Mouse (Mus musculus): Measurements from ENCODE around the gene Aaed1.
A peak's percentile ranks its signal among the peaks of the same experiment; 100 is the strongest.

The Aaed1 gene

DNA sequence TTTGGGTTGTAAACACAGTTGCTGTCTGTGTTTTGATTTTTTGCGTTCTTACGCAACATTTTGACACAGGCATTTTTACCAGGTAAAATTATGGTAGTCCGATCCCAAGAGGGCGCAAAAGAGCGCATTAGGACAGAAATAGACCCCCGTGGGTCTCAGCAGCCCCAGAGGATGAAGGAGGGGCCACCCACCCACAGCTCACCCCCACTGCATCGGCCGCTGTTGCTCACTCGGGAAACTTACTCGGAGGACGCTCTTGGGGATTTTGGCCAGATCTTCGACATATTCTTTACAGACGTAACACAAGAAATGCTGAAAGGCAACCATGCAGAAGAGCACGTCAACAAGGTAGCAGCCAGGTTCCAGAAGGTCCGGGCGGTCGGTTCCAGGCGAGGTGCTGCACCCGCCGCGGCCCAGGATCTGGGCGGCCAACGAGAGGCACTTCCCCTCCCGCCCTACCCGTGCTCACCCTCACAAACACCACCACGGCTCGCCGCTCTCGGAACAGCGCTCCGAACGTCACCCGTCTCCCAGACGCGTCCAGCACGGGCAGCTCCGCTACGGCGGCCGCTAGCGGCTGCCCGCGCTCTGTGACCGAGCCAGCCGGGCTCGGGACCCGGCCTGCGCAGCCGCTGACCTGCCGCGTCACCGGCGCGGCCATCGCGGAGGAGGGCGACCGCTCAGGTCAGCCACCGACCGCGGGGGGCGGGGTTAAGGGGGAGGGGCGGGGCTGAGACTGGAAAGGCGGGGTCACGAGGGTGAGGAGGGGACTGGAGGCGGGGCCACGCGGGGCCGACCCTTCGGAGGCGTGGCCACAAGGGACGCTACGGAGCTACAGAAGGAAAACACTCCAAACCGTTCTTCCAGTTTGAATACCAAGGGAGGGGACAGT is at the start of gene Aaed1:
Gene Aaed1 (minus strand): TSS at position 687 of the 892 bp plus-strand sequence.
- Histone ChIP-seq H3K36me3 (ENCODE audit: control insufficient read depth, insufficient read depth, low read length, poor library complexity, severe bottlenecking) (no peaks in the 10 kb centered on the region), H3K27me3 (ENCODE audit: control insufficient read depth, insufficient read depth, low read length, poor library complexity, severe bottlenecking) (no peaks in the 10 kb centered on the region)
- DNase-seq (ENCODE audit: low read depth, low spot score) = peak; percentile 86

DNA sequence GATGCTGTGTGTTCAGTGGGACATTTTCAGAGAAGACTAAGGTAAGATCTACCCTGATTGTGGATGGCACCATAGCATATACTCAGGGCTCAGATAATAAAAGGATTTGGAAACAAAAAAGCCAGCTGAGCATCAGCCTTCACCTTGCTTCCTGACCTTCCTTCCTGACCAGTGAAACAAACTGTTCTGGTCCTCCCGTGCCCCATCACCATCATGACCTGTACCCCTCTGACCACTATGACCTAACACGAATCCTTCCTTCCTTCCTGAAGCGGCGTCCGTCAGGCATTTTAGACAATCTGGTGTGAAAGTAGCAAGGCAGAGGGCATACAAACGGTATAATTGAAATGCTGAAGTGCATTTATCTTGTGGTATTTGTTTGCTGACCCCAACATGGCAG is 49.6 kb upstream of the Aaed1 start:
- no peaks in the 10 kb centered on the region for H3K27me3 ChIP-seq (ENCODE audit: control insufficient read depth, insufficient read depth, low read length, poor library complexity, severe bottlenecking)
- no peak for DNase-seq (ENCODE audit: low read depth, low spot score)

DNA sequence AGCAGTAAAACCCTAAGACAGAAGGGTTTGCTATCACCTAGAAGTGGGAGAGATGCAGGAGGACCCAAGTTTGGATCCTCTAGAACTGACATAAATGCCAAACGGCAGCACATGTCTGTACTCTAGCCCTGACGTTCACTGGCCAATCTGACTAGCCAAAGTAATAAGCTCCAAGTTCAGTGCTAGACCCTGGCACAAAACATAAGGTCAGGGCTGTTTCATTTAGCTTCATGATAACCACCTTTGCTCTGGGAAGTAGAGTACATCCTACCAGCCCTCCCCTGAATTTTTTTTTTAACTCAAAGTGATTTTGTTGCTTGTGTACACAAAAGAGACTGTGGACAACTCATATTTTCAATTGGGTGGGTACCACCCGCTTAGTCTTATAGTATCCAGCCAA is 48.5 kb upstream of the Aaed1 start:
- no peaks in the 10 kb centered on the region; the same call in 1 of the 2 replicates for H3K36me3 ChIP-seq (ENCODE audit: control insufficient read depth, insufficient read depth, low read length, poor library complexity, severe bottlenecking)
- H3K27me3 ChIP-seq (ENCODE audit: control insufficient read depth, insufficient read depth, low read length, poor library complexity, severe bottlenecking) = no peaks in the 10 kb centered on the region
- DNase-seq (ENCODE audit: low read depth, low spot score) = no peak

More for the DNA sequence above, 49.6 kb upstream of the Aaed1 start:
- H3K36me3 ChIP-seq (ENCODE audit: control insufficient read depth, insufficient read depth, low read length, poor library complexity, severe bottlenecking) = no peaks in the 10 kb centered on the region; the same call in 1 of the 2 replicates

DNA sequence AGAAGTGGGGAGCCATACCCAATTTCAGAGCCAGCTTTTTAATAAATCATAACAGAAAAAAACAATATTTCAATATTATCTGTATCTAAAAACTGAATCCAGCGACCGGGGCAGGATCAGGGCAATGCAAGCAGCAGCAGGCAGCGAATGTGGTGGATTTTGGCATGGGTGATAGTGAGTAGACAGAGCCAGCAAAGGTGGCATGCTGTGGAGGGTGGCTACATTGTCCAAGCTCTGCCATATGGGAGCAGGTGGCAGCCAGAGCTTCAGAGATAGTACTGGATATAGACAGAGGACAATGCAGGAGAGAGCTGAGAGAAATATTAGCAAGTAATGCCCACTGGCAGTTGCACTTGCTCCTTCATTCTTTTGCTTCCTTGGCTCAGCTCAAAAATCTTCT is 47.2 kb upstream of the Aaed1 start:
- Histone ChIP-seq H3K27me3 (ENCODE audit: control insufficient read depth, insufficient read depth, low read length, poor library complexity, severe bottlenecking) (no peaks in the 10 kb centered on the region), H3K36me3 (ENCODE audit: control insufficient read depth, insufficient read depth, low read length, poor library complexity, severe bottlenecking) (no peaks in the 10 kb centered on the region; the same call in 1 of the 2 replicates)
- DNase-seq (ENCODE audit: low read depth, low spot score) = no peak

DNA sequence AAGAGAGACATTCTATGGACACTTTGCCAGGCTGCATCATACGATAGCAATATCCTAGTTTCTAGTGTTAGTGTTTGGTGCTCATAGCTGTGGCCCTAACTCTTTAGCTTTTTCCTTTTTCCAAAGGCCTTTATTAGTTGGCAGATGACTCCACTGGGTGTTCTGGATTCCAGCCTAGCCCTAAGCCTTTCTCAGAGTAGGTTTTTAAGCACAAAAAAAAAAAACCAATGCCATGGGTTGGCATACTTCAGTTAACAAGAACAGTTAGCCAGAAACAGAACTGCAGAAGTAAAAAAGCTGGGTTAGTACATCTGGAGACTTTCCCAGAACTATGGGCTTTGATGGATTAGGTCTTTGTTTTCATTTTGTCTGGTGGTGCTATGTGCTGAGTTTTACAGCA is 46.0 kb upstream of the Aaed1 start:
- no peaks in the 10 kb centered on the region for H3K36me3 ChIP-seq (ENCODE audit: control insufficient read depth, insufficient read depth, low read length, poor library complexity, severe bottlenecking)
- no peaks in the 10 kb centered on the region for H3K27me3 ChIP-seq (ENCODE audit: control insufficient read depth, insufficient read depth, low read length, poor library complexity, severe bottlenecking)
- DNase-seq (ENCODE audit: low read depth, low spot score) = no peak

DNA sequence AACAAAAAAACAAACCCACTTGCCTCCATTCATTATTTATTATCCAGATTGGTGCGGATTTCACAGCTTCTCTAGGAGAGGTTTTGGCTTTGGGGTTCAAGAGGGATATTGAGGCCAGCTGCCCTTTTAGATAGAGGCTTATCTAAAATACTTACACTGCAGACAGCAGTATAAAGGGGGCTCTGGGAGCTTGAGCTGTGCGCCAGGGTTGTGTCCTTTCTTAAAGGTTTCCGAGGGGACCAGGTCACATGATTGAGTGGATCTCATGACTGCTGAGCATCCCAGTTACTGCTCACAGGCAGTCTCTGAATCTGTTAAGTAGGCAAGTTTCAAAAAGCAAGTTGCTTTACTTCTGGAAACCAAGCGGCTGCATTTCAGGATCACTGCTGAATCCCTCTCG is 44.9 kb upstream of the Aaed1 start:
- Histone ChIP-seq H3K36me3 (ENCODE audit: control insufficient read depth, insufficient read depth, low read length, poor library complexity, severe bottlenecking) (no peaks in the 10 kb centered on the region), H3K27me3 (ENCODE audit: control insufficient read depth, insufficient read depth, low read length, poor library complexity, severe bottlenecking) (no peaks in the 10 kb centered on the region)
- DNase-seq (ENCODE audit: low read depth, low spot score) = no peak

DNA sequence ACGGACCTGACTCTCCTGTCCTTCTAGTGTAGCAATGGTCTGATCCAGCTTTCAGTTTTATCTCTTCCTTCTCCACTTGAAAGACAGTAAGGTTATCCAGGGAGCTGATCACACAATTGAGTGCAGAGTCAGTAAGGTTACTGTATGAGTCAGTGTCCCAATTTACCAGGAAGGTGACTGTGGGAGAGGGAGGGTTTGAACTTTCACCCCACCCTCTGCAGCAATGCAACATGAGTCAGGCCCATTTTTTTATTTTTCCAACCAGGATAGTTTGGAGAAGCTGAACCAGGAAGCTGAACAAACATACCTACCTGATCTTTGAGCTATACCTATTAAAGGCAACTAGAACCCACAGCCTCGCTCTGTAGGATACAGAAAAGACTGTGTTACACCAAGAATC is 37.0 kb upstream of the Aaed1 start:
- Histone ChIP-seq H3K27me3 (ENCODE audit: control insufficient read depth, insufficient read depth, low read length, poor library complexity, severe bottlenecking) (no peaks in the 10 kb centered on the region), H3K36me3 (ENCODE audit: control insufficient read depth, insufficient read depth, low read length, poor library complexity, severe bottlenecking) (no peaks in the 10 kb centered on the region)
- DNase-seq (ENCODE audit: low read depth, low spot score) = no peak

DNA sequence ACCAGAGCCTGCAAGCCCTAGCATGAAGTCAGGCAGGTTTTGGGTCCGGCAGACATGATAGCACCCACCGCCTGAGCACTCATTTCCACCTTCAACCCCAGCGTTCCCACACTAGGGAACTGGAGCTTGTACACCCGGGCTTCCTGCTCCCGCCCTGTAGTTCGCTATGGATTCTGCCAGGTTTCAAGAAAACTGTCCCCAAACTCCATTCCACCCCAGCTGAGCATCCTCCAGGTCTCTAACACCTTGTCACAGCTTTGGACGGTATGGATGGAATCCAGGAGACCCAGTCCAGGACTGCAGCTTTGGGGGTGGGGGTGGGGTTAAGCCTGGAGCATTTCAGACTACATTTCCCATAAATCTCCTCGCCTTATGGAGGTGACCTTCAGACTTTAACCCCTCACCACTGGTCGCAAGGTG is 31.6 kb upstream of the Aaed1 start:
- Histone ChIP-seq H3K36me3 (ENCODE audit: control insufficient read depth, insufficient read depth, low read length, poor library complexity, severe bottlenecking) (no peaks in the 10 kb centered on the region), H3K27me3 (ENCODE audit: control insufficient read depth, insufficient read depth, low read length, poor library complexity, severe bottlenecking) (no peaks in the 10 kb centered on the region)
- no peak for DNase-seq (ENCODE audit: low read depth, low spot score)

DNA sequence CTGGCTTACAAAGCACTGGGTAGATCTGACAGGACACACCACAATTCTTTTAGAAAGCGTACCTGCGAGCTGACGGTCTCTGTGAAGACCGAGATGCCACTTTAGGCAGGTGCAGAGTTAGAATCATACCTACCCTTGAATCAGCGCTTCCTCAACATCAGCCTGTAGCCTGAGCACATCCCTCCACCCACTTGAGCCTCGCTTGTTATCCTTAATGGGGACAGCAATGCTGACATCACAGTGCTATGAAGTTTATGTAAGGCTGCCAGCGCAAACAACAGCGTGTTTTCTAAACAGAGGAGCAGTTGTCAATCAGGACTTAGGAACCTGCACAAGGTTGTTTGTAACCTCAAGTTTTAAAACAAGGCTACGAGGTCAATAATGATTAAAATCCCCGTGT is 31.1 kb upstream of the Aaed1 start:
- DNase-seq (ENCODE audit: low read depth, low spot score) = no peak
- Histone ChIP-seq H3K27me3 (ENCODE audit: control insufficient read depth, insufficient read depth, low read length, poor library complexity, severe bottlenecking) (no peaks in the 10 kb centered on the region), H3K36me3 (ENCODE audit: control insufficient read depth, insufficient read depth, low read length, poor library complexity, severe bottlenecking) (no peaks in the 10 kb centered on the region)

DNA sequence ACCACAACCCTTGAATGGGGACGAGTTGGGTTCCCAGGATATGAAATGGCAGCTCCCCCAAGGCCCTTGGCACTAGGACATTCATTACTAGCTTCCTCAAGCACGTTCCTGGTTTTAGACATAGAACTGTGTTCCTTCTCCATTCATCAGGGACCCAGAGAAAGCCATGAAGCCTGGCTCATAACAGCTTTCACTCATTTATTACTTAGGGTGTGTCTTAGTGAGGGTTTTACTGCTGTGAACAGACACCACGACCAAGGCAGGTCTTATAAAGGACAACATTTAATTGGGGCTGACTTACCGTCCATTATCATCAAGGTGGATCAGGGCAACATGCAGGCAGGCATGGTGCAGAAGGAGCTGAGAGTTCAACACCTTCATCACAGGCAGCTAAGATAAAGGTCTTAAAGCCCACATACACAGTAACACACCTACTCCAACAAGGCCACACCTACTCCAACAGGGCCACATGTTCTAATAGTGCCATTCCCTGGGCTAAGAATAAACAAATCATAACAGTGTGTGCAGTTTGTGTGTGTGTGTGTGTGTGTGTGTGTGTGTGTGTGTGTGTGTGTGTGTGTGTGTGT is 23.1 kb upstream of the Aaed1 start:
- no peak for DNase-seq (ENCODE audit: low read depth, low spot score)
- H3K36me3 ChIP-seq (ENCODE audit: control insufficient read depth, insufficient read depth, low read length, poor library complexity, severe bottlenecking) = no peaks in the 10 kb centered on the region
- no peaks in the 10 kb centered on the region for H3K27me3 ChIP-seq (ENCODE audit: control insufficient read depth, insufficient read depth, low read length, poor library complexity, severe bottlenecking)

DNA sequence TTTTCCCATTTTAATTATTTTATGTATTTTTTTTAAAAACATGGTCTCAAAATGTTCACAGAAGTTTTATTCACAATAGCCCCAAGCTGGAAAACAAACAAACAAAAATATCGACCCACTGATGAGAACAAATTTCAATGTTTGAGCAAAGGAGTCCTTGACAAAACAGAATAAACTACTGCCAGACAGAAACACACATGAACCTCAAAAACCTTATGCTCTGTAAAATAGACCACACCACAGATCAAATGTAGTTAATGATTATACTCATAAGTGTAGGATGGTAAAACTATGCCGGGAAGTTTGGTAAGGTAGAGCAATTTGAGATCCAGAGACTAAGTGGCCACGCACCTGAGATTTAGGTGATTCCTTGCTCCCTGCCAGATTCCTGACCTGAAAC is 20.6 kb upstream of the Aaed1 start:
- H3K36me3 ChIP-seq (ENCODE audit: control insufficient read depth, insufficient read depth, low read length, poor library complexity, severe bottlenecking) = no peaks in the 10 kb centered on the region
- no peak for DNase-seq (ENCODE audit: low read depth, low spot score)

DNA sequence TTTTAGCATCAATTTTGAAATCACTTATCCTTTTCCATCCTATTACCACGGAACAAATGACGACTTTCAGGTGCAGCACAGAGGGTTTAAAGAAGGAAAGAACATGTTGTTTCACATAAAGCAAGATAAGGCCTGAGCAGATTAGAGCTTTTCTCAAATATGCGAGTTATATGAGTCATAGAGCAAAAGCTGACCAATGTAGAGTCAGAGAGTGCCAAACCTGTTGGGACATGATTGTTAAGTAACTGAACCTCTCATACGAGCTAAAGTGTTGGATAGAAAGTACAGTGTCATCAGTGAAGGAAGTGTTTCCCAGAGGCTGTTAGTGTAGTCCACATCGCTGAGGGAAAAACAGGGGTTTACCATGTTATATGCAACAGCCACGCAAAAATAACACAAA is 19.8 kb upstream of the Aaed1 start:
- DNase-seq (ENCODE audit: low read depth, low spot score) = no peak
- H3K36me3 ChIP-seq (ENCODE audit: control insufficient read depth, insufficient read depth, low read length, poor library complexity, severe bottlenecking) = no peaks in the 10 kb centered on the region
- H3K27me3 ChIP-seq (ENCODE audit: control insufficient read depth, insufficient read depth, low read length, poor library complexity, severe bottlenecking) = no peaks in the 10 kb centered on the region; the same call in 1 of the 2 replicates

More for the DNA sequence above, 20.6 kb upstream of the Aaed1 start:
- no peaks in the 10 kb centered on the region for H3K27me3 ChIP-seq (ENCODE audit: control insufficient read depth, insufficient read depth, low read length, poor library complexity, severe bottlenecking)

DNA sequence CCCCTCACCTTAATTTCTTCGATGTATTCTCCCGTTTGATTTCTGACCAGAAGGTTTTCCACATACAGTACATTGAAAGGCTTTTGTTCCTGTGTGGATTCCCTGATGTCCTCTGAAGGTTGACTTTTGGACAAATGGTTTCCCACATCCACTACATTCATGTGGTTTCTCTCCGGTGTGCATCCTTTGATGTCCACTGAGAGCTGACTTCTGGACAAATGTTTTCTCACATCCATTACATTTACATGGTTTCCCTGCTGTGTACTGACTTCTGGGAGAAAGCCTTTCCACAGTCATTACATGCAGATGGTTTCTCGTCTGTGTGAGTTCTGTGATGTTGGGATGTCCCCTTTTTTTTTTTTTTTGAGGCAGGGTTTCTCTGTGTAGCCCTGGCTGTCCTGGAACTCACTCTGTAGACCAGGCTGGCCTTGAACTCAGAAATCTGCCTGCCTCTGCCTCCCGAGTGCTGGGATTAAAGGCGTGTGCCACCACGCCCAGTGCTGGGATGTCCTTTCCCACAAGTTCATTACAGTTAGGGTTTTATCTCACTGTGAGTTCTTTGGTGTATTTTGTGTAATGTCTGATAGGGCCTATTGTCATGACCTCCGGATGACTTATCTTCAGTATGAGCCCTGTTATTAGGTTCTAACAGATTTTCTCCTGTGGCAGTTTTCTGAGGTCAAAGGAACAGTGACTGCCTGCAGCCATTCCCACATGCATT is 10.2 kb upstream of the Aaed1 start:
- Histone ChIP-seq H3K36me3 (ENCODE audit: control insufficient read depth, insufficient read depth, low read length, poor library complexity, severe bottlenecking) (no peaks in the 10 kb centered on the region), H3K27me3 (ENCODE audit: control insufficient read depth, insufficient read depth, low read length, poor library complexity, severe bottlenecking) (no peaks in the 10 kb centered on the region; the same call in 1 of the 2 replicates)
- DNase-seq (ENCODE audit: low read depth, low spot score) = no peak

DNA sequence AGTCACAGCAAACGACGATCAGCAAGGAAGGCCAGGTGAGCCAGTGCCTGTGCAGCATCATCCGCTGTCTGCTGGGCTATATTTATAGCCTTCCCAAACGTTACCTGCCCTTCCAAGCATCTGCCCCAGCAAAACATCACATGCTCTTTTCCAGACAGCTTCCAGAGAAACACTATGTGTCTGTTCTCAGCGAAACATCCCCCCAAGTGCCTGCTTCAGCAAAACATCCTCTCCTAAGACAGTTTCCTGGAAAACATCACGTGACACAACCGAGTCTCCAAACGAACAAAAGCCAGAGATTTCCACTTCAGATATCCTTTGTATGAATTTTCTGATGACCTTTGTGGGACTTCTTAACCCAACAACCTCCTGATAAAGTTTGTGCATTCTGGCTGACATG is 7.8 kb upstream of the Aaed1 start:
- DNase-seq (ENCODE audit: low read depth, low spot score) = no peak
- H3K36me3 ChIP-seq (ENCODE audit: control insufficient read depth, insufficient read depth, low read length, poor library complexity, severe bottlenecking) = no peaks in the 10 kb centered on the region
- no peaks in the 10 kb centered on the region for H3K27me3 ChIP-seq (ENCODE audit: control insufficient read depth, insufficient read depth, low read length, poor library complexity, severe bottlenecking)

DNA sequence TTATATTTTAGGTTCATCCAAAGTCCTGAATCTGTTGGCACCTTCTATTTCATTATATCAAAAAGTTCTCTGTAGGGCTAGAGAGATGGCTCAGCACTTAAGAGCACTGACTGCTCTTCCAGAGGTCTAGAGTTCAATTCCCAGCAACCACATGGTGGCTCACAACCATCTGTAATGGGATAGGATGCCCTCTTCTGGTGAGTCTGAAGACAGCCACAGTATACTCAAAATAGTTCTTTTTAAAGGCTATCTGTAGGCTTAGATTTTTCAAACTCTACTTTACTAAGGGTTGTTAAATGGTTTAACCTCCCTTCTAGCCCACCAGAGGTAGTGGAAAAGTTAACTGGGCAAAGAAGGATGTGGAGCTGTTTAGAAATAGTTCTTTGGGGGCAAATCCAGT is 7.3 kb upstream of the Aaed1 start:
- no peak for DNase-seq (ENCODE audit: low read depth, low spot score)
- Histone ChIP-seq H3K36me3 (ENCODE audit: control insufficient read depth, insufficient read depth, low read length, poor library complexity, severe bottlenecking) (no peaks in the 10 kb centered on the region), H3K27me3 (ENCODE audit: control insufficient read depth, insufficient read depth, low read length, poor library complexity, severe bottlenecking) (no peaks in the 10 kb centered on the region)

All from splenic B cell, adult 2 months (primary cell).